Mouse (Mus musculus): ENCODE measurements at regions not wholly inside any gene's neighbourhood (a gene's known extent, or its start where the extent isn't known, plus 50 kb on each side); places are given as distances from the start of the nearest gene placed in this dataset.

DNA sequence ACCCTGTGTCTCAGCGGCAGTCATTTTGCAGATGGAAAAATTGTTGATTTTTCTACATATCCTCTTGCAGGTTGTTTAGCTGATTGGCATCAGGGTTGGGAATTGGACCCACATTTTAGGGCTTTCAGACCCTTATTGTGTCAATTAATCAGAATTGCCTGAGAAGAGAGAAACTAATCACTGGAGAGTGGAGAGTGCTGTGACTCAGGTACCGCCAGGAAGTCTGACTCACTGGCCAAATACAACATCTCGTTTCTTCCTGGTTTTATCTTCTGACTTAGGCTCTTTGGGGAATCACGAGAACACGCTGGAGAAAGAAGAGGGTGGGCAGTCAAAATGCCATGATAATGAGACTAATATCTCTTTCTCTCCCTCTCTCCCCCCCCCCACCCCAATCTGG, 306.1 kb upstream of the Npvf start:
- no peak for DNase-seq (ENCODE audit: extremely low read depth, insufficient read length, low spot score)

DNA sequence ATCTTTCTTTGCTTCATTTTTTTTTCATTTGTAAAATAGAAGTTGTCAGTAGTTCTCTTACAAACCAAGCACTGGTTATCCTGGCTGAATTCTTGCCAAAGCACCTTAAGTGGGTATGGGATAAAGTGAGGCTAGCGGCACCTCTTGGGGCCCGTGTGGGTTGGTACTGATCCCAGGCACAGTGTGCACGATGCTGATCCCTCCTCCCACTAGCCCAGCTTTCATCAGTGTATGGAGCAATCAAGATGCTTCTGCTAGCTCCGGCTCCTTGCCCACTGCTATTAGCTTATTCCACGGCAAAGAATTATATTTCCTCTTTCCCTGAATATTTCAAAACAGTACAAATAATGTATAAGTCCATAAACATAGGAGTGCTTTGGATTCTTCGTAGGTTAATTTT, 307.4 kb upstream of the Npvf start:
- DNase-seq (ENCODE audit: extremely low read depth, insufficient read length, low spot score), result no peak

DNA sequence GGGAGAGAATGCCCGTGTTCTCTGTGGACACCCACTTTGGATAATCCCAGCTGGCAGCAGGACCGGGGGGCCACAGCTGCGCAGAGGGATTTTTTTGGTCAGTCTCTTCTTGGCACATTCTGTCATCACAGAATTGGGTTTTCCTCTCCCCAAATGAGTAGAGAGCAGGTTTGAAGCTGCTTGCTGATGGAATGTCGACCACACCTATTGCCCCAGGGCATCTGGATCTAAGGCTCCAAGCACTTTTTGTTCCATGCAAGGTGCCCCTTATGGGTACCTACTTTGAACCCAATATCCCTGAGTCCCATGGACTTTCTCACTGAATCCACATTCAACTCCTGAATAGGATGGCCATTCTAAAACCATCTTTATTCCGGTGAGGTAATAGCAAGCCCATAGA, 314.3 kb upstream of the Npvf start:
- no peak for DNase-seq (ENCODE audit: extremely low read depth, insufficient read length, low spot score)

DNA sequence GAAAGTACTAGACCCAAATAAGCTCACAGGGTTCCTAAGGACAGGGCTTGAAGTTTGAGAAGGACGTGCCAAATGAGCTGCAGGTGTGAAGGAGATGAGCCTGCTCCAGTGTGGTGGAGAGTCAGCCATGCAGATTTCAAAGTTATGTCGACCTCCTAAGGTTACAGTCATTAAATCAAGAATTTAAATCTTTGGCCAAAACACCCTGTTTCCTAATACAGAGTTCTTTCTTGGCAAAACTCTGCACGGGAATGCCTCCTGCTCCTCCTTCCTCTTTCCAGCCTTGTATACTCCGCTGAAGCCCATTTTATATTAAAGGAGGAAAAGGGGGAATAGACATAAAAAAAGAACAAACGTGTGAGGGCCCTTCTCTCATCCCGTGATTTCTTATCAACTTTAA, 315.1 kb upstream of the Npvf start:
- DNase-seq (ENCODE audit: extremely low read depth, insufficient read length, low spot score), result no peak

DNA sequence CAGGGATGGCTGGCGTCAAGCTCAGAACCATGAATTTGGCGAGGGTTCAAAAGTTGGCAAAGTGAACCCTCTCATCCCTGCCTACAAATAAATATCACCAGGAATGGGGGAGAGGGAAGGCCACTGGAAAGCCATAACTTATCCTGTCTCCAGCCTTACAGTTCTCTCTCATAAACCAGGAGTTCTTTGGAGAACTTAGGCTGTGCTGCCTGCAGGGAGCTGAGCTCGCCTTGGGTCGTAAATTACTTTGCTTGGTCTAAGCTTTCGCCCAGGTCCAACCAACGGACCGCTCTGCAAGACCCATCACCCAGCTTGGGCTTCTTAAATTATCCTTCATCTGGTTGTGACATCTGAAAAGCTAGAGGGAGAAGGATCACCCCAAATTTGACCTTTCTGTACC, 315.8 kb upstream of the Npvf start:
- DNase-seq (ENCODE audit: extremely low read depth, insufficient read length, low spot score), result no peak

DNA sequence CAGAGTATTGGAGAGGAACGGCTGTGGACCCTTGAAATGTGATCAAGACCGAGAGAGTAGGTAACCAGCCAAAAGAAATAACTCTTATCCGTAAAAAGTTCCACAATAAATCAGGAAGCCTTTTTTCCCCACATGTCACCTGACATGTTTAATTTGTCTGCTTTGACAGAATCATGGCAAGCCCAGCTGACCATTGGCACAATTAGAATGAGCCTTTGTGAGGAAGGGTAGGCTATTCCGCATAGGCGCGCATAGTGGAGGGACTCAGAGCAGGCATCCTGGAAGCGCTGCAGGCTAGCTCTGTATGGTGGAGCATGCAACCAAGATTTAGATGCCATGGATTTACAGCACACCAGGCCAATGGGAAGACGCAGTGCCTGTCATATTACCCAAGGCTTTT, 316.5 kb upstream of the Npvf start:
- no peak for DNase-seq (ENCODE audit: extremely low read depth, insufficient read length, low spot score)

DNA sequence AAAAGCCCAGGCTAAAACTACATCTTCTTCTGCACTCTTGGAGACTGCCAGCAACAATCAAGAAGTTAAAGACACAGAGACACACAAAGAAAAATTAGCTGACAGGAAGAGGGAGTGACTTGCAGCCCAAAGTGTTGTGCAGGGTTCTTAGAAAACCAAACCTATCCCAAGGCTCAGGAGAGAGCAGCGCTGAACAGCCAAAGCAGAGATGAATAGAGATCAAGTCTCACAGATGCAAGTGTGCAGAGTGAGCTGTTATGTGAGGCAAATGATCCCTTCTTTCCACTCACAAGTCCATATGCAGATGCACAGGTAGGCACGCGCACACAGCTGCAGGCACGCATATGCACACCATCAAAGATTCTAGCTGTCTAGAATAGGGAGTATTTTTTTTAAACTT, 318.0 kb upstream of the Npvf start:
- no peak for DNase-seq (ENCODE audit: extremely low read depth, insufficient read length, low spot score)

DNA sequence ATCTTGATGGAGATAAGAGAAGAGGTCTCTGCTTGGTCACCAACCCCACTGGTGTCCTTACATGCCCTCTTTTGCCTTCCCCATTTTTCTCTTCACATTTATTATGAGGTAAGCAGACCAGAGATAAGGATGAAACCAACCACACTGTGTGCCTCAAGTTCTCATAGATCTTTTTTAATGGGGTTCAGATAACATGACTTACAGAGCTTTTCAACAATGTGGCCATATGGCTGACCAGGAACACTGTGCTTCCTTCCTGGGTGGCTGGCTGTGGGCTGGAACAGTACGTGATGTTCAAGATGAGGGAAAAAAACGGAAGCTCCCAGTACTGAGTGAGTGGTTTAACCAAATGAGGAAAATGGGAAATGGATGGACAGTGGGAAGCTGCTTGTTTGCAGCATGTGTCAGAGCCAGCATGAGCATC, 319.0 kb upstream of the Npvf start:
- no peak for DNase-seq (ENCODE audit: extremely low read depth, insufficient read length, low spot score)

DNA sequence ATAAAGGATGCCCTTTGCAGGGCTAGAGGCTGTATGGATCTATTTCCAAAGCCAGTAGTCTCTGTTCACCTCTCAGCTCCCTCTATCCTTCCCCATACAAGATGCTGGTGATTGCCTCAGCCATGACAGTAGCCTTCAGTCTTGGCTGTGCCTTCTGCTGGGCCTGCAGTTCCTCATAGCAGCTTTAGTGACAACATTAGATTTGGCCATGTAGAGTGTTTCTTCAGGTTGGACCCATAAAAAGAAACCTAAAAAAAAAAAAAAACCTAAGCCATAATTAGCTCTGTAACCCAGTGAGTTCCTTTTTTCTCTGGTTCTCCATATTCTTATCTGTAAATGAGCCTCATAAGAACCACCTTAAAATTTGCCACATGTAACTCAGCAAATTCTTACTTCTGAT, 319.6 kb upstream of the Npvf start:
- DNase-seq (ENCODE audit: extremely low read depth, insufficient read length, low spot score), result no peak

DNA sequence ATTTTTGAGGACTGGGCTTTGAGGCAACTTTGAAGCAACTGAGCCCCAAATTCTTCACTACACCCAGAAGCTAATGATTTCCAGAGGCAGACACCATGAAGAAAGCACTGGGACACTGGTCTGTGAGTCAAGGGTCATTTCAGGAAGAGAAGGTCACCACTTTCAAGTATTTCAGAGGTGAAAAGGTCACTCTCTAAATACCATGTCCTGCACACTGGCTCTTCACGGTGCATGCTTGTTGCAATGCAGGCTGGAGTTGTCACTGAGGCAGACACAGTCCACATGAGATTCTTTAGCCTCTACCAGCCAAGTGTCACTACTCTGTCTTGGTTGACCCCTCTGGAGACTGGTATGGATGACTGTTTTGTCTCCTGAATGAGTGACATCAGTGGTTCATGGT, 320.7 kb upstream of the Npvf start:
- no peak for DNase-seq (ENCODE audit: extremely low read depth, insufficient read length, low spot score)

DNA sequence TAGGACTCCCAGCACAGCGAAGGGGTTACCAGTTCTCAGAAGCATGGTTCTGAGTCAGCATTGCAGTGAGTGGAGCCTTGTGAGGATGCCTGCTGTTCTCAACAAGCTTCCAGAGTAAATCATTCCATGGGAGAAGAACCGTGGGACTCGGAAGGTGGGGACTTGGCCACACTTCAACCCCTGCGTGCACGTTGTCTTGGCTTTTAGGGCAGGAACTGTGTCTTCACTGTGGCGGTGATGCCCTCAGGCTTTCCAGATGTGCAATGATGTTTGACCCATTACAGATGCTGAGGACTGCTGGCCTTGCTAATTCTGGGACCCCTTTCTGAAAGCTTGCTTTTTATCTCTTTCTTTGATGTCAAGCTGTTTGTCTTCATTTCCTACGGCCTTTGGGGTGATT, 322.7 kb upstream of the Npvf start:
- no peak for DNase-seq (ENCODE audit: extremely low read depth, insufficient read length, low spot score)

DNA sequence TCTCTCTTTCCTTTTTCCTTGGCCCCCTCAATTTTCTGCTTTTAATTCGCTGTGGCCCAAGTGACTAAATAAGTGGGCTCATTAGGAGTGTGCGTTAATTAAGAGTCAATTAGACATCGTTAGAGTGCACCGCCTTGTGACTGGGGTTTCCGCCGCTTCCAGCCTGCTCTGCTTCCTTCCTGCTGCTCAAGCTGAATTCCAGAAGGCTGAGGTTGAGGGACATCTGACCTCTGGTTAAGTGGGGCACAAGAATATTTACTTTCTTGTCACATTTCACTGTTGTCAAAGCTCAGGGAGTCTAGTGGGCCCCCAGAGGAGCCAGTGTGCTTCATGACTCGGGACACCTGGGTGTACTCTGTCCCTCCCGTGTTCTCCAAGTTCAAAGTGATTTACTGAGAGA, 323.1 kb upstream of the Npvf start:
- DNase-seq (ENCODE audit: extremely low read depth, insufficient read length, low spot score), result no peak

DNA sequence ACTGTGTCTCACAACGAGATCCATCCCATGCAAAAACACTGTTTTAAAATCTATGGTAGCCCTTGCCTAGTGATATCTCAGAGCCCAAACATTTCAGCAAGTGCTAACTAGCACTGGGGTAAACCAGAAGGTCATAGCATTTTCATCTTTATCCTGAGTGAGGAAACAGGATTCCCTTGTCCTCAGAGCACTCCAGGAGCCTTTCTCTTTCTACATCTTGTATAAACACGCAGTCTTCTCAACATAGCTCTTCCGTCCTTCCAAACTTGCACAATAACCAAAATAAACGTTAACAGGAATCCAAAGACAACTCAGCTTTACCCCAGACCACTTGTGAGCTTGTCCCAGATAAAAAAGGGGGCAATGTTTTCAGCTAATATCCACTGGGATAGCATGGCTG, 323.8 kb upstream of the Npvf start:
- no peak for DNase-seq (ENCODE audit: extremely low read depth, insufficient read length, low spot score)

DNA sequence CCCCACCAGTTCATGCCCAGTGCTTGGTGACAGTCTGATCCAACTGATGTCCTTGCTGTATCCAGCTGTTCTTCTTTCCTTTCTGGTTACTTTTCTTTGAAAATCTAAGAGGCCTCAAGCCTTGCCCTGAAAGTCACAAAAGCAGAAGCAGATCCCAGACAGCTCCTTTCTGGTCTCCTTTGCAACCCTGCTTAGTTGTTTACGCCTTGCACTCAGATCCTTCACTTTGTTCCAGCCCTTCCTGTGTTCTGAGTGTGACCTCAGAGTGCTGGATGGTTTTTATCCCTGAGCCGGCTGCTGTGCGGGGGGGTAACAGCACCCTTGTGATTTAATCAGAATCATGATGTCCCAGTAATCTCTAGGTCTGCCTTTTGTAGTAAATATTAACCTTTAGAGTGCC, 324.3 kb upstream of the Npvf start:
- DNase-seq (ENCODE audit: extremely low read depth, insufficient read length, low spot score), result no peak

DNA sequence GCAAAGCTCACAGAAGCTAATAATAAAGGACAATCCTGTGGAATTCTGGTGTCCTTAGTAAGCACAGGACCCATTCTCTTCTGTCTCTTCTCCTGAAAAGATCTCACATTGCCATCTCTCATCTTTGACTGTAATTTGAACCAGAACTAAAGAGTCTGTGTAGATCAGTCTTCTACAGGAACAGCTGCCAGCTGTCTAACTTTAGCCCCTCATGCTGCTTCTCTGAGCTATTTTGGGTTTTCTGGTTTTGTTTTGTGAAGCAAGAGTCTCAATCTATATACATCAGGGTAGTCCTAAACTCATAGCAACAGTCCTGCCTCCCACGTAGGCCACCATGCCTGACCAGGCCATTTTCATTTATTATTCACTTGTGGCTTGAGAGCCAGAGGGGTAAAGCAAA, 325.5 kb upstream of the Npvf start:
- no peak for DNase-seq (ENCODE audit: extremely low read depth, insufficient read length, low spot score)

DNA sequence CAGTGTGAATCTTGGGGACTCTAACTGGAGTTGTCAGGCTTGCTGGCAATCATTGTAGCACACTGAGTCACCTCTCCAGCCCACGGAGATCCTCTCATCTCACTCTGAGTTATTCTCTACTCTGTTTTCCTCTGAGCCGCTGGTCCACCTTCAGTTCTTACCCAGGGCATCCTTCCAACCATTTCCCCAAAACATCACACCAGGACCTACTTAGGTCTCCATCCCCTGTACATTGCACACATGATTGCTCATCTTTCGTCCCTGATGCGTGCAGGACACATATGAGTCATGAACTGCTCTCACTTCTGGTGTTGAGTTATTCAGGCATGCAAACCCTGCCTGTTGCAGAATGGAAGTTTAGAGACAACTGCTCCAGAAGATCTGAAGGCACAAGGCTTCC, 326.1 kb upstream of the Npvf start:
- no peak for DNase-seq (ENCODE audit: extremely low read depth, insufficient read length, low spot score)

DNA sequence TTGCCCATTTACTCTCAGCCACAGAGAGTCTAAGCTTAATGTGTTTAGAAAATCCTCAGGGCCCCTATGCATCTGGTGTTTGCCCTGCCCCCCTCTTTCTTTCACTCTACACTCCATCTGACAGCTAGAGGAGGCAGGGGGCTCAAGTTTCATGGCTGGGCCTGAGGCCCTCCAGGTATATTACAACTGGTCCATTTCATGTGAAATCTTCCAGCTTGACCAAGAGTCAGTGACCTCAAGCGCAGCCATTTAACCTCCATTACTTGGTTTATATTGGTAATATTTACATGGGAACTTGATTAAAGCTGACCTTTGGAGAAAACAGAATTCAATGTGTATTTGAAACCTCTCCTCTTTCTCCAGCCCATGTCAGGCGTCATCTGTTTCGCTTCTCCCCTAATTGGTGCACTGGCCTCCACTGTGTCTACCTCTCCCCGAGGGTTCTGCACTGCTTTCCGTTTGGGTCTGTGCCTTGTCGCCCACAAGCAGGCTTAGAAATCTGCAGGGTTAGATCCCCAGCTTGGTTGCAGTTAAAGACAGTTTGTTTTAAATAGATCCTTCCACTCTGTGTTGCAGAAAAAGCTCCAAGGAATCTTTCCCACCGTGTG, 327.6 kb upstream of the Npvf start:
- DNase-seq (ENCODE audit: extremely low read depth, insufficient read length, low spot score), result no peak

DNA sequence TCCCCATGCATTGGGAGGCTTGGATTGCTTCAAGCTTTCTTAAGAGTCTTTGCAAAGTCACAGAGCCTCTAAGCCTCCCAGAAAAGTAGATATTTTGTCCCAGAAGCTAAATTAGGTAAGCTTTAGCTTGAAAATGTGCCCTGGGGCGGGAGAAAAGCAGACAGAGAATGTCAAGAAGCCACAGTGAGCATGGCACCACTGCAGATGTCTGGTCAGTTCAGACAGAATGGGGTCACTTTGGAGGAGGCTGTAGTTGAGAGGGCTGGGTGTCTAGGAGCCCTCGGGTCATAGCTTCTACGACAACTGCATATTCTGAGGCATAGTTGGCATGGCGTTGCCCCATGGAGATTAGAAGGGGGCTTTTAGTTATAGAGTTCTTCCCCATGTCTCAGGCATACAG, 328.6 kb upstream of the Npvf start:
- no peak for DNase-seq (ENCODE audit: extremely low read depth, insufficient read length, low spot score)

DNA sequence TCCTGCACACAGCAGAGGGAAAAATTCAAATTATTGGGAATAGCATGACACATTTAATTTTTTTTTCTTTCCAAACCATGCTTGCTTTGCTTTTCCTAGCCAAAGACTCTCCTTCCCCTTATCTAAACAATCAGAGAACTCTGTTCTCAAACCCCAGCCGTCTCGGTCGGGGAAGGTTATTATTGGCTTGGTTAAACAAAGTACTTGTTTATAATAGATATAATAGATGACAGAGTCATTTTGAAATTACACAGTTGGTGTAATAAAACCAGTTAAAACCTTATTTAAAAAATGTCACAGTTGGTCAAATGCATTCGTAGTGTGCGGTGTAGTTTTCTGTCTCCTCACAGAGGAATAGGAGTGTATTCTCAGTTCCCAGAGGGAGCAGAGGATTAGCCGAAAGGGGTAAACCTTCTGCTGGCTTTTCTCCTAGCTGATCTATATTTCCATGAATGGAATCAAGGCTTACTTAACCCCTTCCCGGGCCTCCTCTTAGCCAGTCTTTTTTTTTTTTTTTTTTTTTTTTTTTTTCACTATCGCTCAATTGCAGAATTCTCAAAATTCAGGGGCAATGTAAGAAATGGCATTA, 329.4 kb upstream of the Npvf start:
- DNase-seq (ENCODE audit: extremely low read depth, insufficient read length, low spot score), result no peak

DNA sequence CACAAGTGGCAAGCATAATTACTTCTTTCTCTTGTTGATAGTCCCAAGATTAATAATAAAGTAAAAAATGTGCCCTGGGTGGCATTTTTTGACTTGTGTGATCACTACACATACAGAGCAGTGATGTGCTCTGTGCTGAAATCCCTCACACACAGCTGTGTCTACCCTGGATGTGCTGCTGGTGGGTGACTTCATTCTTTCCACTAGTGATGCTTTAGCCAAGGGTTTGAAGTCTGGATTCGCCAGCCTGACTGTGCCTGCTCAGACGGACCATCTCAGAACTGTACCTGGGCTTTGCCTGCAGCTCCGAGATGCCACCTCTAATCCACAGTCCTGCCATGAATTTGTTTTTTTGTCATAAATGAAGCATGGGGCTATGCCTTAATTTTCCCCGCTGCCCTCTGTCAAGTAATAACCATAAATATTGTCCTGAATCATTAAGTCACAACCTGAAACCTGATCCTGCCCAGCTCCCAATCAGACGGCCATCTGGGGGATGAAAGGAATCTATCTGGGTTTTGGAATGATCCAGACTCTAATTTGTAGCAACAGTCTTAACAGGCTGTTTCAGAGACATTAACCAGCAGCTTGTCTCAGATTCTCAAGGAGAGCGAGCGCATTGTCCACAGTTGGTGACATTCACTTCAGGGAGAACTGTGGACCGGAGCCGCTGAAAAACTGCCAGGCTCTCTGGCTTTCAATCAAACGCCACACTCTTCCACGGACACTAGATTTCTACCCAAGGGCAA, 330.1 kb upstream of the Npvf start:
- DNase-seq (ENCODE audit: extremely low read depth, insufficient read length, low spot score), result no peak

DNA sequence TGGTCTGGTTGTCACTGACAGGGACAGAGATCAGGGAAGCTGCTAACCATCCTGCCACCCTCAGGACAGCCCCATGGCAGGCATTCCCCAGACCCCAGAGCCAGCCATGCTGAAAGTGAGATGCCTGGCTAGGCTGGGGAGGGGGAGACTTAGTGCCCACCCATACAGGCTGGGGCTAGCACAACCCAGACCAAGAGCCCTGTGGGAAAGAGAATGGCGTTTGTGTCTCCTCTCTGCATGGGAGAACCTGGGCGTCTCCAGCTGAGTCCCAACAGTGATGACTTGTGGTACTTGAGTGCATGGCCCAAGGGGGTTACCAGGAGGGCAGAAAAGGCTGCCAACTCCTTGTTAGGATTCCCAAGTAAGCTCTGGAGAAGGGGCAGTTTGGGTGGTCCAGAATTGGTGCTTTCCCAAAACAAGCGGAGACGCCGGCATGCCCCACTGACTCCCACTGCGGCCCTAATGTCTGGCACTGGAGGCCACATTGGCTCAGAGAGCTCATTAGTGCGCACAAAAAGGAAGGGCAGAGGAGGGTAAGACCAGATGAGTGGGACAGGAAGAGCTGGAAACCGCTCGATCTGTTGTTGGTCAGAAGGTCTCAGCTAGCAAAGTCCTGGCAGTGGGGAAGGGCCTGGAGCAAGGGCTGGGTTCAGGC, 332.2 kb upstream of the Npvf start:
- DNase-seq (ENCODE audit: extremely low read depth, insufficient read length, low spot score), result no peak

DNA sequence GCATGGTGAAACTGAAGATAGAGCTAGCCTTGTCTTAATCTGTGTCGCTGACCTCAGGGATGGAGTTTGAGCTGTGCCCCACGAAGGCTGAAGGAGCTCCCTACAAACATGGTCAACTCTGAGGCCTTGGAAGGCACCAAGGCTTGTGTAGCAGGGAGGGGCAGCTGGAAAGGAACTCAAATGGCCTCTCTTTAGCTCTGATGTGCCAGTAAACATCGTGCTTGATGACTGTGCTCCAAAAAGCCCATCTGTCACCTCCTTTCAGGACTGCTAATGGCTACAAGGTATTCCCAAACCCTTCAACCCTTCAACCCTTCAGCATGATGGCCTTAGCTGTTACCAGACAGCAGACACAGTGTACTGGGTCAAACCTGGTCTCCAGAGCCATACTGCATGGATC, 334.3 kb upstream of the Npvf start:
- no peak for DNase-seq (ENCODE audit: extremely low read depth, insufficient read length, low spot score)
